Mouse (Mus musculus) MEL (cell line): ENCODE measurements around the gene Pabpc6. TPM values are rescaled to one million over a fixed set of nuclear protein-coding genes. Genes with fewer than 3 reads are reported as not detected.

ENCODE experiments used
- DNase-seq: peaks from one replicate; pipeline ENCODE4 v3.0.0; 2011; ENCODE audit warnings: low read depth, low spot score
- H3K27ac ChIP-seq: 2 replicates; pipeline ENCODE4 v1.5.1; 2012; ENCODE audit warnings: low read depth, mild to moderate bottlenecking, control low read depth, low read length, moderate library complexity; ENCODE audit not compliant: control insufficient read depth
- H3K27me3 ChIP-seq, 2 experiments: fragments of 150-350 bp in 1 of 2; sonication (generic) in 1 of 2; 2 replicates each; pipeline ENCODE4 v1.6.1; 2012; ENCODE audit warnings: low read length in 2 of 2, mild to moderate bottlenecking in 2 of 2, improper control_type of control experiment in 1 of 2, moderate library complexity in 1 of 2; ENCODE audit not compliant: insufficient read depth in 2 of 2, control insufficient read depth in 1 of 2
- H3K36me3 ChIP-seq, 2 experiments: 2 replicates each; pipeline ENCODE4 v1.6.1; 2012 to 2014; ENCODE audit warnings: low read length in 2 of 2, improper control_type of control experiment in 1 of 2, inconsistent platforms in 1 of 2, mild to moderate bottlenecking in 1 of 2; ENCODE audit not compliant: insufficient read depth in 2 of 2, control insufficient read depth in 1 of 2
- H3K4me1 ChIP-seq, 2 experiments: fragments of 150-350 bp in 1 of 2; sonication (generic) in 1 of 2; 2 replicates each; pipeline ENCODE4 v1.6.1; 2012; ENCODE audit warnings: low read length in 2 of 2, improper control_type of control experiment in 1 of 2, mild to moderate bottlenecking in 1 of 2; ENCODE audit not compliant: insufficient read depth in 2 of 2, control insufficient read depth in 1 of 2
- H3K4me3 ChIP-seq, 2 experiments: fragments of 150-350 bp in 1 of 2; sonication (generic) in 1 of 2; 2 replicates each; pipeline ENCODE4 v1.5.1; 2012; ENCODE audit warnings: low read depth in 2 of 2, low read length in 2 of 2, mild to moderate bottlenecking in 2 of 2, moderate library complexity in 2 of 2, control low read depth in 1 of 2, improper control_type of control experiment in 1 of 2; ENCODE audit not compliant: control insufficient read depth in 1 of 2, insufficient read depth in 1 of 2
- H3K79me2 ChIP-seq: 2 replicates; pipeline ENCODE4 v1.6.1; 2012; ENCODE audit warnings: mild to moderate bottlenecking, low read length, moderate library complexity; ENCODE audit not compliant: control insufficient read depth, poor library complexity, insufficient read depth
- H3K9ac ChIP-seq: 2 replicates; pipeline ENCODE4 v1.6.1; 2012; ENCODE audit warnings: low read depth, mild to moderate bottlenecking, control low read depth, low read length, moderate library complexity; ENCODE audit not compliant: control insufficient read depth, poor library complexity, severe bottlenecking
- H3K9me3 ChIP-seq: fragments of 150-350 bp; sonication (generic); replicated peaks from 2 replicates; pipeline ENCODE4 v1.6.1; 2012; ENCODE audit warnings: mild to moderate bottlenecking, low read length, improper control_type of control experiment, moderate library complexity; ENCODE audit not compliant: insufficient read depth
- BHLHE40 ChIP-seq: IDR thresholded peaks from 2 replicates; pipeline ENCODE4 v1.6.1; 2012; ENCODE audit warnings: low read depth, mild to moderate bottlenecking, inconsistent platforms, low read length, improper control_type of control experiment, borderline replicate concordance
- CHD2 ChIP-seq: IDR thresholded peaks from 2 replicates; pipeline ENCODE4 v1.6.1; 2011; ENCODE audit warnings: low read length, improper control_type of control experiment
- CTCF ChIP-seq, 3 experiments: IDR thresholded peaks in 2 of 3; conservative IDR thresholded peaks in 1 of 3; 2 replicates each; pipeline ENCODE4 v1.5.1; 2011 to 2012; ENCODE audit warnings: low read length in 3 of 3, low read depth in 2 of 3, mild to moderate bottlenecking in 2 of 3, improper control_type of control experiment in 1 of 3, inconsistent platforms in 1 of 3, mixed read lengths in 1 of 3, moderate library complexity in 1 of 3; ENCODE audit not compliant: control insufficient read depth in 1 of 3, insufficient read depth in 1 of 3, poor library complexity in 1 of 3, severe bottlenecking in 1 of 3
- E2F4 ChIP-seq: IDR thresholded peaks from 2 replicates; pipeline ENCODE4 v1.6.1; 2011; ENCODE audit warnings: low read depth, low read length, improper control_type of control experiment, borderline replicate concordance
- ELF1 ChIP-seq: IDR thresholded peaks from 2 replicates; pipeline ENCODE4 v1.6.1; 2014; ENCODE audit warnings: low read depth, mild to moderate bottlenecking, inconsistent platforms, low read length, improper control_type of control experiment, moderate library complexity
- GABPA ChIP-seq: IDR thresholded peaks from 2 replicates; pipeline ENCODE4 v1.6.1; 2012; ENCODE audit warnings: low read depth, mild to moderate bottlenecking, inconsistent platforms, low read length, improper control_type of control experiment, moderate library complexity
- JUND ChIP-seq: IDR thresholded peaks from 2 replicates; pipeline ENCODE4 v1.6.1; 2011; ENCODE audit warnings: low read depth, mild to moderate bottlenecking, improper control_type of control experiment, low read length
- MAFK ChIP-seq: IDR thresholded peaks from 2 replicates; pipeline ENCODE4 v1.6.1; 2011; ENCODE audit warnings: low read depth, mild to moderate bottlenecking, low read length, improper control_type of control experiment, borderline replicate concordance
- MXI1 ChIP-seq: IDR thresholded peaks from 2 replicates; pipeline ENCODE4 v1.6.1; 2011; ENCODE audit warnings: mild to moderate bottlenecking, low read depth, low read length, improper control_type of control experiment
- MYB ChIP-seq: IDR thresholded peaks from 2 replicates; pipeline ENCODE4 v1.6.1; 2011; ENCODE audit warnings: mild to moderate bottlenecking, low read depth, low read length, improper control_type of control experiment
- MYC ChIP-seq: IDR thresholded peaks from 2 replicates; pipeline ENCODE4 v1.6.1; 2011; ENCODE audit warnings: low read depth, mild to moderate bottlenecking, low read length, improper control_type of control experiment, moderate library complexity
- POLR2A ChIP-seq, 2 experiments: IDR thresholded peaks; 2 replicates each; pipeline ENCODE4 v1.6.1; 2011 to 2012; ENCODE audit warnings: low read length in 2 of 2, mild to moderate bottlenecking in 2 of 2, control low read depth in 1 of 2, improper control_type of control experiment in 1 of 2, low read depth in 1 of 2, moderate library complexity in 1 of 2; ENCODE audit not compliant: control insufficient read depth in 1 of 2, insufficient read depth in 1 of 2, poor library complexity in 1 of 2
- POLR2AphosphoS2 ChIP-seq: IDR thresholded peaks from 2 replicates; pipeline ENCODE4 v1.6.1; 2011; ENCODE audit warnings: low read length, improper control_type of control experiment
- POLR2AphosphoS5 ChIP-seq: IDR thresholded peaks from 2 replicates; pipeline ENCODE4 v1.6.1; 2012; ENCODE audit warnings: low read depth, borderline replicate concordance, mild to moderate bottlenecking, inconsistent platforms, low read length, moderate library complexity, mixed read lengths
- RCOR1 ChIP-seq: IDR thresholded peaks from 2 replicates; pipeline ENCODE4 v1.6.1; 2012; ENCODE audit warnings: low read depth, mild to moderate bottlenecking, inconsistent platforms, low read length, improper control_type of control experiment
- SIN3A ChIP-seq: IDR thresholded peaks from 2 replicates; pipeline ENCODE4 v1.6.1; 2012; ENCODE audit warnings: low read length, improper control_type of control experiment, inconsistent platforms
- TAL1 ChIP-seq: IDR thresholded peaks from 2 replicates; pipeline ENCODE4 v1.6.1; 2012; ENCODE audit warnings: mild to moderate bottlenecking, inconsistent platforms, low read length, moderate library complexity, mixed read lengths
- TBP ChIP-seq: IDR thresholded peaks from 2 replicates; pipeline ENCODE4 v1.8.0; 2011; ENCODE audit warnings: low read depth, low read length, improper control_type of control experiment
- TCF12 ChIP-seq: IDR thresholded peaks from 2 replicates; pipeline ENCODE4 v1.6.1; 2014; ENCODE audit warnings: low read depth, mild to moderate bottlenecking, inconsistent platforms, low read length, improper control_type of control experiment, moderate library complexity
- UBTF ChIP-seq: IDR thresholded peaks from 2 replicates; pipeline ENCODE4 v1.6.1; 2012; ENCODE audit warnings: low read depth, mild to moderate bottlenecking, inconsistent platforms, low read length, improper control_type of control experiment, moderate library complexity, borderline replicate concordance; ENCODE audit not compliant: insufficient read depth
- USF2 ChIP-seq, 2 experiments: IDR thresholded peaks; 2 replicates each; pipeline ENCODE4 v1.6.1; 2011 to 2012; ENCODE audit warnings: improper control_type of control experiment in 2 of 2, low read length in 2 of 2, borderline replicate concordance in 1 of 2, inconsistent platforms in 1 of 2, low read depth in 1 of 2, mild to moderate bottlenecking in 1 of 2; ENCODE audit not compliant: insufficient read depth in 1 of 2
- ZC3H11A ChIP-seq: IDR thresholded peaks from 2 replicates; pipeline ENCODE4 v1.6.1; 2012; ENCODE audit warnings: low read depth, mild to moderate bottlenecking, inconsistent platforms, low read length, improper control_type of control experiment
- ZNF384 ChIP-seq: IDR thresholded peaks from 2 replicates; pipeline ENCODE4 v1.6.1; 2012; ENCODE audit warnings: low read depth, mild to moderate bottlenecking, inconsistent platforms, low read length, improper control_type of control experiment
- polyA plus RNA-seq, 2 experiments: library from polyadenylated mRNA; stranded (reverse) in 1 of 2; unstranded in 1 of 2; fragments of >175 nt in 1 of 2; fragments of >200 nt in 1 of 2; gene quantifications; 2 replicates each; pipeline versions ENCODE4 v1.2.1 to v1.2.4; 2012; ENCODE audit warnings: low replicate concordance in 2 of 2, low read depth in 1 of 2; ENCODE audit not compliant: insufficient read length in 2 of 2, insufficient read depth in 1 of 2, missing spikeins in 1 of 2
- total RNA-seq: library from RNA; depleted of rRNA; stranded (reverse); fragments of 300-350 nt; gene quantifications from 2 replicates; pipeline ENCODE4 v1.2.3, GENCODE M21; 2012

Gene Pabpc6
- total and polyA plus RNA-seq, 3 experiments: not detected

DNA sequence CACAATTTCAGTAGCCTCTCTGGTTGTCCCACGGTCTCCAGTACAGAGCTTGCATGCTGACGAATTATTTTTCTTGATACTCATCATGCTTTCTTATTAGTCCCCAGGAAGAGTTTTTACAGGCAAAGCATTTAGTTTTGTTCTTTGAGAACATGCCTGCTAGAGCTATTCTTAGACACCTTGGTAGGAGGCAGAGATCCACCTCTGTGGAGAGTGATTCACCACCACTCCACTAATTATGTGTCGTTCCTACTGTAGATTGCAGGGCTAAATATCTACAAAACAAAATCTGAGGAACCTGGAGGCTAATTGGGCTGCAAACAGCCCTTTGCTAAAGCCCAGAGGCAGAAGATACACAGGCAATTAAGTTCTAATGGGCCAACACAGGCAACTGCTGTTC is 15.4 kb downstream of the Pabpc6 start:
- TF ChIP-seq ZNF384: no peak
- TF ChIP-seq RCOR1: no peak
- no peak for TF ChIP-seq UBTF
- no peak for TF ChIP-seq ZC3H11A
- TF ChIP-seq CHD2: no peak
- TF ChIP-seq ELF1: no peak
- no peak for TF ChIP-seq TCF12
- no peak for TF ChIP-seq MYB
- TF ChIP-seq POLR2AphosphoS2: no peak
- no peak for TF ChIP-seq MAFK
- TF ChIP-seq GABPA: no peak
- no peak for TF ChIP-seq MYC
- TF ChIP-seq USF2 (IDR thresholded peaks at IDR 0.05; ENCODE audit: borderline replicate concordance in 1 of 2, insufficient read depth in 1 of 2, low read depth in 1 of 2, low read length in 2 of 2): no peak
- no peak for TF ChIP-seq MXI1
- no peak for TF ChIP-seq BHLHE40
- no peak for TF ChIP-seq TBP
- TF ChIP-seq E2F4: no peak
- no peak for TF ChIP-seq SIN3A
- TF ChIP-seq TAL1: no peak
- Histone ChIP-seq H3K36me3 (no peaks in the 10 kb centered on the region), H3K4me3 (no peak overlapping the region), H3K4me1 (no peaks in the 10 kb centered on the region), H3K9me3 (no peaks in the 10 kb centered on the region), H3K79me2 (no peaks in the 10 kb centered on the region), H3K9ac (no peak overlapping the region), H3K27me3 (no peaks in the 10 kb centered on the region), H3K27ac (no peak overlapping the region)
- no peak for DNase-seq

DNA sequence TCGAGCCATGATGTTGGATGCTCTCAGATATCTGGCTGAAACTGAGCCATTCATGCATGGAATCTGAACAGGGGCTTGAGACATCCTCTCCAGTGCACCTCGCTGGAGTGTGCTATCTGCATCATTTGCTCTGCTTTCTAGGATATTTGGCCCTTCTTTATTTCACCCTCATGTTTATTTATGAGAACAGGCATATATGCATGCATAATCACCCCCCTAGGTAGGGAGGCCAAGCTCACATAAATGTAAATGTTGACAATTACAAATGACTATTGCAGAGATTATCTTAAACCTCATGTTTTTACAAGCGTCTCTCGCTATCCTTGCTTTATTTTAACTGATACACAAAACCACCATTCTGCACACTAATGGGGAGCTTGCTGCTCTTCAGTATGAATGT is 21.9 kb downstream of the Pabpc6 start:
- Histone ChIP-seq H3K4me3 (no peak overlapping the region), H3K27me3 (no peaks in the 10 kb centered on the region), H3K4me1 (no peaks in the 10 kb centered on the region), H3K36me3 (no peaks in the 10 kb centered on the region), H3K27ac (no peak overlapping the region), H3K9me3 (no peaks in the 10 kb centered on the region), H3K9ac (no peak overlapping the region), H3K79me2 (no peaks in the 10 kb centered on the region)
- TF ChIP-seq TAL1 (no peak), JUND (no peak), ZNF384 (no peak), SIN3A (no peak), CTCF (IDR thresholded peaks at IDR 0.05 in 2 of 3, conservative IDR thresholded peaks at IDR 0.05 in 1 of 3; ENCODE audit: control insufficient read depth in 1 of 3, insufficient read depth in 1 of 3, low read depth in 2 of 3, low read length in 3 of 3, poor library complexity in 1 of 3, severe bottlenecking in 1 of 3) (no peak), POLR2AphosphoS5 (no peak), POLR2A (IDR thresholded peaks at IDR 0.05; ENCODE audit: control insufficient read depth in 1 of 2, insufficient read depth in 1 of 2, low read depth in 1 of 2, low read length in 2 of 2, poor library complexity in 1 of 2) (no peak)
- no peak for DNase-seq
